Mouse (Mus musculus) neural tube, embryonic 14.5 days (tissue): ENCODE data around the gene Hrh2. TPM values are rescaled to one million over a fixed set of nuclear protein-coding genes. Genes with fewer than 3 reads are reported as not detected.

Experiments used
- ATAC-seq: fragments of 200-750 bp; cut with Nextera tagmentation; 2 replicates; pipeline ENCODE4 v1.8.0; 2017; ENCODE audit warnings: low read depth, mild to moderate bottlenecking, moderate TSS enrichment, moderate library complexity
- H3K27ac ChIP-seq: fragments of 300-500 bp; sonication (generic); 2 replicates; pipeline ENCODE4 v1.5.1; 2014; ENCODE audit warnings: low read depth, mild to moderate bottlenecking, control low read depth, low read length, moderate library complexity, mixed read lengths
- H3K27me3 ChIP-seq: fragments of 300-500 bp; sonication (generic); 2 replicates; pipeline ENCODE4 v1.6.1; 2014; ENCODE audit warnings: low read length; ENCODE audit not compliant: control insufficient read depth, insufficient read depth
- H3K36me3 ChIP-seq: fragments of 300-500 bp; sonication (generic); 2 replicates; pipeline ENCODE4 v1.6.1; 2014; ENCODE audit warnings: low read length, mixed read lengths; ENCODE audit not compliant: control insufficient read depth, insufficient read depth
- H3K4me1 ChIP-seq: fragments of 300-500 bp; sonication (generic); 2 replicates; pipeline ENCODE4 v1.6.1; 2014; ENCODE audit warnings: low read length; ENCODE audit not compliant: control insufficient read depth, insufficient read depth
- H3K4me2 ChIP-seq: fragments of 300-500 bp; sonication (generic); 2 replicates; pipeline ENCODE4 v1.6.1; 2014; ENCODE audit warnings: mild to moderate bottlenecking, low read depth, low read length, control low read depth
- H3K4me3 ChIP-seq: fragments of 300-500 bp; sonication (generic); 2 replicates; pipeline ENCODE4 v1.5.1; 2014; ENCODE audit warnings: low read depth, low read length, control low read depth, mixed read lengths
- H3K9ac ChIP-seq: fragments of 300-500 bp; sonication (generic); replicated peaks from 2 replicates; pipeline ENCODE4 v1.6.1; 2014; ENCODE audit warnings: low read depth, mild to moderate bottlenecking, control low read depth, low read length, mixed read lengths
- H3K9me3 ChIP-seq: fragments of 300-500 bp; sonication (generic); 2 replicates; pipeline ENCODE4 v1.6.1; 2016; ENCODE audit warnings: low read length; ENCODE audit not compliant: control insufficient read depth
- WGBS: fragments of 180-500 bp; shearing (Covaris S2); extraction: QIAGEN DNeasy Blood & Tissue Kit; methylation state at CpG from one replicate; pipeline ENCODE4 v1.1.7; 2014; 5-methylcytosine and 5-hydroxymethylcytosine counted together
- polyA plus RNA-seq: library from polyadenylated mRNA; unstranded; fragments of >200 nt; fragmentation: Nextera tagmentation; extraction: Ambion mirVana; gene quantifications from 2 replicates; pipeline ENCODE4 v1.2.1, GENCODE M21; 2014

The Hrh2 gene
- polyA plus RNA-seq, 1 experiment from 2014 or later = 0.50 TPM

DNA sequence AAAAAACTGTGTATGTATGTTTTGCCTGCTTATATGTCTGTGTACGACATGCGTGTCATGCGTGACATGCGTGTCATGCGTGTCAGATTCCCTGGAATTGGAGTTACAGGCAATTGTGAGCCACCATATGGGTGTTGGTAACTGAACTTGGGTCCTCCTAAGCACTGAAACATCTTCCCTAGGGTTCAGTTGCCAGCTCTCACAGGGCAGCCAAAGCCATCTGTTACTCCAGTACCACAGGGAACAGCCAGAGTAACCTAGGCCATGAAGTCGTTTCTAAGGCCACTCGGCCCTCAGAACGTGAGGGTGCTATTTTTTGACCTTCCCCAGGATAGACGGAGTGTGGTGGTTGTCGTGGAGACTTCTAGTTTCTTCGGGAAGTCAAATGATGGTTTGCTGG lies 32.2 kb upstream of the Hrh2 start:
- Histone ChIP-seq H3K27me3 (no peaks in the 10 kb centered on the region), H3K4me2 (no peak overlapping the region), H3K36me3 (no peaks in the 10 kb centered on the region), H3K27ac (no peak overlapping the region), H3K4me1 (peaks cover 4% of the 10 kb centered on the region; the same call in 1 of the 2 replicates), H3K4me3 (no peak overlapping the region), H3K9me3 (no peaks in the 10 kb centered on the region), H3K9ac (no peak overlapping the region)
- no peak for ATAC-seq
- 60% methylated on average over 11 of the region's 11 CpGs for WGBS

DNA sequence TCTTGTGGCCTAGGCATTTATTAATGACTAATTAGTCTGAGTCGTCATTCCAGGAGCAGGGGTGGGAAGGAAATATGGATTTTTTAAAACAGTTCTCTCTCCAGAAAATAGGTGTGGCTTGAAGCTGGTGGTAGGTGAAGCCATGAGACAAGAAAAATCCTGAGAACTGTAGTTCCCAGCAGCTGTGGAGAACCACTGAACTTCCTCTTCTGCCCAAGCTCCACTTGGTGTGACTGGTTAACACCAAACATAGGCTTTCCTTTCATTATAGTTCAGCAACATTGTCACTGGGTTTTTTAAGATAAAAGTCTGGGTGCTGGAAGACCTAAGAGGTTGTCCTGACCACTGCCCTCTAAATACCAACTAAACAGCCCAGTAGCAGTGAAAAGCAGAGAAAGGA lies 31.4 kb upstream of the Hrh2 start:
- no peak overlapping the region for H3K4me3 ChIP-seq
- no peak overlapping the region for H3K4me2 ChIP-seq
- no peaks in the 10 kb centered on the region for H3K9me3 ChIP-seq
- H3K27me3 ChIP-seq = no peaks in the 10 kb centered on the region
- H3K27ac ChIP-seq = no peak overlapping the region
- peaks cover 4% of the 10 kb centered on the region; the same call in 1 of the 2 replicates for H3K4me1 ChIP-seq
- H3K9ac ChIP-seq = no peak overlapping the region
- whole genome bisulfite sequencing = 47% methylated on average over 1 of the region's 1 CpGs
- no peaks in the 10 kb centered on the region for H3K36me3 ChIP-seq
- ATAC-seq = no peak

DNA sequence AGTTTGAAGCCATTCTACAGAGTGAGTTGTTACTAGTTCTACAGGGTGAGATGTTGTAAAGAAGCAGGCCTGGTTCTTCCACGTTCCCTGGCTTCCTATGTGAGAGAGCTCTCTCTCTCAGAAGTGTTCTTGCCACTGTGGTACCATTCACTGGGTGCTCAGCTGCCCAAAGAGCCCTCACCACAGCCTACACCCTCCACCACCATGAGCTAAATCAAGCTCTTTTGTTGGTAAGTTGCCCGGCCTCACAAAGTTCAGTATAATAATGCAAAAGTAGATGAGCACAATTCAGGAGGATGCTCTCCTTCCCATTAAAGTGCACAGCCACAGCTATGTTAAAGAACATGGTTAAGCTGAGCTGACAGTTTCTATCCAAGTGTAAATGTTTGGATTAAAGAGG lies 30.4 kb upstream of the Hrh2 start:
- no peak overlapping the region for H3K9ac ChIP-seq
- no peaks in the 10 kb centered on the region for H3K9me3 ChIP-seq
- H3K4me3 ChIP-seq = no peak overlapping the region
- 79% methylated on average over 2 of the region's 2 CpGs for WGBS
- H3K4me2 ChIP-seq = no peak overlapping the region
- H3K27ac ChIP-seq = no peak overlapping the region
- H3K36me3 ChIP-seq = no peaks in the 10 kb centered on the region
- H3K4me1 ChIP-seq = peaks cover 4% of the 10 kb centered on the region; the same call in 1 of the 2 replicates
- ATAC-seq = no peak
- no peaks in the 10 kb centered on the region for H3K27me3 ChIP-seq

- ATAC-seq = no peak
- Histone ChIP-seq H3K9ac (no peak overlapping the region), H3K4me2 (no peak overlapping the region), H3K36me3 (no peaks in the 10 kb centered on the region), H3K4me3 (no peak overlapping the region), H3K27me3 (no peaks in the 10 kb centered on the region), H3K27ac (no peak overlapping the region), H3K4me1 (peaks cover 4% of the 10 kb centered on the region; the same call in 1 of the 2 replicates), H3K9me3 (no peaks in the 10 kb centered on the region)
- 85% methylated on average over 8 of the region's 8 CpGs for WGBS
These were observed 28.6 kb upstream of the Hrh2 start for GRCm38 (mm10) chr13:54163363-54163762.

GRCm38 (mm10) chr13:54164462-54164861 lies 27.5 kb upstream of the Hrh2 start:
- no peak for ATAC-seq
- 90% methylated on average over 10 of the region's 10 CpGs for WGBS
- no peak overlapping the region for H3K9ac ChIP-seq
- no peak overlapping the region for H3K4me3 ChIP-seq
- no peaks in the 10 kb centered on the region for H3K9me3 ChIP-seq
- no peaks in the 10 kb centered on the region for H3K36me3 ChIP-seq
- no peak overlapping the region for H3K4me2 ChIP-seq
- no peaks in the 10 kb centered on the region for H3K27me3 ChIP-seq
- H3K27ac ChIP-seq = no peak overlapping the region
- H3K4me1 ChIP-seq = no peaks in the 10 kb centered on the region

- Histone ChIP-seq H3K9ac (no peak overlapping the region), H3K4me1 (no peaks in the 10 kb centered on the region), H3K9me3 (no peaks in the 10 kb centered on the region), H3K4me2 (no peak overlapping the region), H3K4me3 (no peak overlapping the region), H3K27ac (no peak overlapping the region), H3K27me3 (no peaks in the 10 kb centered on the region), H3K36me3 (no peaks in the 10 kb centered on the region)
- ATAC-seq = no peak
- 79% methylated on average over 6 of the region's 6 CpGs for WGBS
These were observed 26.9 kb upstream of the Hrh2 start for GRCm38 (mm10) chr13:54165066-54165465.

DNA sequence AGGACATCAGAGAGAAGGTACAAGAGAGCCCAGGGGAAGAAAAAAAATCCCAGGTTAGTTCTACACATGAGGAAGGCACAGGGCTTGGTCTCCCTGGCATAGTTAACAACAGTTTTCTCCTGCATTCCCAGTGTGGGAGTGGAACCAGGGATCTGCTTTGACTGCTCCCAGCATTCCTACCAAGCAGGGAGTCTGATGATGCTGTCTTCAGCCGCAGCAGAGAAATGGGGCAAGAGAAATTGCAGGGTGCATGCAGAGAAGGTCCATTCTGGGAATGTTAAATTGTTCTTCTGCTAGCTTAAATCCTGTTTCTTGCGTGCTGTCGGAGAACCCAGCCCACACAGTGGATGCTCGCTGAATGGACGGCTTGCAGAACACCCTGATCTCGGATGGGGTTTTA lies 26.2 kb upstream of the Hrh2 start:
- Histone ChIP-seq H3K27ac (no peak overlapping the region), H3K4me2 (no peak overlapping the region), H3K9ac (no peak overlapping the region), H3K36me3 (no peaks in the 10 kb centered on the region), H3K9me3 (no peaks in the 10 kb centered on the region), H3K4me3 (no peak overlapping the region), H3K4me1 (no peaks in the 10 kb centered on the region), H3K27me3 (no peaks in the 10 kb centered on the region)
- no peak for ATAC-seq
- WGBS = 84% methylated on average over 6 of the region's 6 CpGs

- Histone ChIP-seq H3K36me3 (no peaks in the 10 kb centered on the region), H3K4me2 (no peak overlapping the region), H3K9ac (no peak overlapping the region), H3K9me3 (no peaks in the 10 kb centered on the region), H3K27me3 (no peaks in the 10 kb centered on the region), H3K4me1 (no peaks in the 10 kb centered on the region), H3K27ac (no peak overlapping the region), H3K4me3 (no peak overlapping the region)
- 96% methylated on average over 2 of the region's 2 CpGs for WGBS
- no peak for ATAC-seq
These were observed 24.9 kb upstream of the Hrh2 start for GRCm38 (mm10) chr13:54167036-54167435.

DNA sequence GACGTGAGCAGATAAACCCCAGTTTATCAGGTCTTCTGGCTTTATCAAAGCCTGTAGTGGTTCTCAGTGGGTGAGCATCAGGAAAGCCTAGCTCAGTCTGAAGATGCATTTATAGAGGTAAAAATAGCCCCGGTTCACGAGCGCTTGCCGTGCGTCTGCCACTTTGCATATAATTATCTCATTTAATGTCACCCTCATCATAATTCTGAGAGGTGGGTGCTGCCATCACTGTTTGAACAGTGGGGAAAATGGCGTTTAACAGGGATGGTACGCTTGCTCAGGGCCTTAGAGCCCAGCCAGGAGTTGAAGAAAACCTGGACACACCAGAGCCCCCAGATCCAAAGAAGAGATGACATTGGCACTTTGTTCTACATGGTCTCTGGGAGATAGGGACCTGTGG lies 23.3 kb upstream of the Hrh2 start:
- Histone ChIP-seq H3K27ac (no peak overlapping the region), H3K4me3 (no peak overlapping the region), H3K9ac (no peak overlapping the region), H3K4me1 (no peaks in the 10 kb centered on the region), H3K4me2 (no peak overlapping the region), H3K27me3 (no peaks in the 10 kb centered on the region), H3K9me3 (no peaks in the 10 kb centered on the region), H3K36me3 (no peaks in the 10 kb centered on the region)
- no peak for ATAC-seq
- 76% methylated on average over 8 of the region's 8 CpGs for WGBS

GRCm38 (mm10) chr13:54170288-54170687 lies 21.6 kb upstream of the Hrh2 start:
- no peak overlapping the region for H3K27ac ChIP-seq
- WGBS = 91% methylated on average over 6 of the region's 6 CpGs
- no peak overlapping the region for H3K9ac ChIP-seq
- H3K36me3 ChIP-seq = no peaks in the 10 kb centered on the region
- no peak overlapping the region for H3K4me3 ChIP-seq
- H3K27me3 ChIP-seq = no peaks in the 10 kb centered on the region
- no peak overlapping the region for H3K4me2 ChIP-seq
- ATAC-seq = no peak
- H3K9me3 ChIP-seq = no peaks in the 10 kb centered on the region
- H3K4me1 ChIP-seq = no peaks in the 10 kb centered on the region
